Mouse (Mus musculus): ENCODE results near the gene Zfp691. TPM values are rescaled to one million over a fixed set of nuclear protein-coding genes. Genes with fewer than 3 reads are reported as not detected.

Zfp691 gene
- polyA plus RNA-seq, 1 experiment: 25.9 TPM

DNA sequence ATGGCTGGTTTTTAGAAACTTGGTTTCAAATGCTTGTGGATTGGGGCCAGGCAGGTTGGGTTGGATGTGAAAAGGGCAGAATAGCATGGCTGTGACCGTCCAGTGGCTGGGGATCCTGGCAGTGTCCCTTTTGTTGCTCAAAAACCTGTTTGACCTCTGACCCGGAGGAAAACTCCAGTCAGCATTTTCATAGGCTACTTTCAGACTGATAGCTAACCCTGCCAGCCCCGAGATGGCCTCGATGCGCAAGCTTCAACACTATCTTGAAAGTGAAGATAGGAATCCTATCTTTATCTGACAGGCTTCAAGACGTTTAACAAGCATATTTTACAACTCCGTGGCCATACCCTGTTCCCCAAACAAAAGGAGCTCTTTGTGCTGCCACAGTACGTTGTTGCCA, 36.7 kb downstream of the Zfp691 start:
- H3K4me3 ChIP-seq (ENCODE audit: control insufficient read depth, low read depth, low read length): no peak overlapping the region
- H3K36me3 ChIP-seq (ENCODE audit: control insufficient read depth, insufficient read depth, low read length): no peaks in the 10 kb centered on the region
- H3K27ac ChIP-seq (ENCODE audit: control insufficient read depth, insufficient read depth, low read depth, low read length): no peak overlapping the region
- H3K27me3 ChIP-seq (ENCODE audit: control insufficient read depth, insufficient read depth, low read length): no peaks in the 10 kb centered on the region
- peaks cover 9% of the 10 kb centered on the region for H3K4me1 ChIP-seq (ENCODE audit: control insufficient read depth, insufficient read depth, low read length)
- TF ChIP-seq CTCF (IDR thresholded peaks at IDR 0.05; ENCODE audit: control insufficient read depth, insufficient read depth, insufficient replicate concordance, low read depth, low read length) (no peak), POLR2A (IDR thresholded peaks at IDR 0.05; ENCODE audit: control insufficient read depth, low read depth, low read length) (no peak)

DNA sequence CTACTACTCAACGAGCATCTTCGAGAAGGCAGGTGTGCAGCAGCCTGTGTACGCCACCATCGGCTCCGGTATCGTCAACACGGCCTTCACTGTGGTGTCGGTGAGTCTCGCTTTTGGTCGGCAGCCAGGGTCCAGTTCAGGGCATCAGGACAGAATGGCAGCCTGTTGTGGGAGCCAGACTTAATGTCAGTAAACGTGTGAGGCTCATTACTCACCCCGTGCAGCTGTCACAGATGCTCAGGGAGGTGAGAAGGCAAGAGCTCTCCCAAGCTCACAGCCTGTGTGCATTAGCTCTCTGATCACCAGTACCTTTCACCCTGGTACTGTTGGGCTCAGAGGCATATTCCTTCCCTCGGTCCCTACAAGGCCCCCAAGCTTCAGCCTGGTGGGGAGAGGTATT, 40.1 kb downstream of the Zfp691 start:
- Histone ChIP-seq H3K36me3 (ENCODE audit: control insufficient read depth, insufficient read depth, low read length) (no peaks in the 10 kb centered on the region), H3K27ac (ENCODE audit: control insufficient read depth, insufficient read depth, low read depth, low read length) (no peak overlapping the region), H3K4me1 (ENCODE audit: control insufficient read depth, insufficient read depth, low read length) (peaks cover 5% of the 10 kb centered on the region), H3K4me3 (ENCODE audit: control insufficient read depth, low read depth, low read length) (no peak overlapping the region), H3K27me3 (ENCODE audit: control insufficient read depth, insufficient read depth, low read length) (no peaks in the 10 kb centered on the region)
- TF ChIP-seq CTCF (IDR thresholded peaks at IDR 0.05; ENCODE audit: control insufficient read depth, insufficient read depth, insufficient replicate concordance, low read depth, low read length): no peak
- no peak for TF ChIP-seq POLR2A (IDR thresholded peaks at IDR 0.05; ENCODE audit: control insufficient read depth, low read depth, low read length)

- no peaks in the 10 kb centered on the region for H3K36me3 ChIP-seq (ENCODE audit: control insufficient read depth, insufficient read depth, low read length)
- TF ChIP-seq CTCF (IDR thresholded peaks at IDR 0.05; ENCODE audit: control insufficient read depth, insufficient read depth, insufficient replicate concordance, low read depth, low read length) (no peak), POLR2A (IDR thresholded peaks at IDR 0.05; ENCODE audit: control insufficient read depth, low read depth, low read length) (no peak)
- H3K27ac ChIP-seq (ENCODE audit: control insufficient read depth, insufficient read depth, low read depth, low read length): no peak overlapping the region
- peaks cover 9% of the 10 kb centered on the region for H3K4me1 ChIP-seq (ENCODE audit: control insufficient read depth, insufficient read depth, low read length)
- H3K4me3 ChIP-seq (ENCODE audit: control insufficient read depth, low read depth, low read length): no peak overlapping the region
- no peaks in the 10 kb centered on the region for H3K27me3 ChIP-seq (ENCODE audit: control insufficient read depth, insufficient read depth, low read length)
Observed at GRCm38 (mm10) chr4:119133306-119133705, 40.7 kb downstream of the Zfp691 start.

DNA sequence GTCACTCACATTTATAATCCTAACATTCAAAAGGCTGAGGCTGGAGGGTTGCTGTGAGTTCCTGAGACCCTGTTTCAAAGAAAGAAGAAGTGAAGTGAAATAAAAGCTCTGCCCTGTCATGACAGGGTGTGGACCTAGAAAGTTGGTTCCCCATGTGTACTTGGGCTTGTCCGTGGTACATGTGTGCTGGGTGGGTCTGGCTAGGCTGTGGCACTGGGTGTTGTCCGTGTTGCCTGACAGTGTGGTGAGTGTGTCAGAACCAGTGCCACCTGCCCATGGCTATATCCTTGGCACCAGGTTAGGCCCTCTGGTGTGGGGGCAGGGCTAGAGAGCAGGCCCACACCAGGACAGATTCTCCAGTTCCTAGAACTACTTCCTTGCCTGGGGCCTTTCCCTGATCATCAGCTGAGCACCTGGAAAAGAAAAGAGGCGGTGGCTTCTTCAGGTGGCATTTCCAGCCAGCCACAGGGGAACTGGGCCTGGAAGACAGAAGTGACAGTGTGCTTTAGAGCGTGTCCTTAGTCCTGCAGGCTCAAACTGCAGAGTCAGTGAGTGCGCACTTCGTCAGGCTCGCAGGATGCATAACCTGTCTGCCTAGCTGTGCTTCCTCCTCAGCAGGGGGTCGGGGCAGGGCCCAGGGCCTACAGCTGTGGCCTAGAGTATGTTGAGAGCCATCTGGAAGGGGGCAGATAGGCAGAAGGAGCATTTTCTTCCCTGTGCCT, 42.6 kb downstream of the Zfp691 start:
- Histone ChIP-seq H3K27me3 (ENCODE audit: control insufficient read depth, insufficient read depth, low read length) (no peaks in the 10 kb centered on the region), H3K27ac (ENCODE audit: control insufficient read depth, insufficient read depth, low read depth, low read length) (no peak overlapping the region), H3K4me3 (ENCODE audit: control insufficient read depth, low read depth, low read length) (no peak overlapping the region), H3K4me1 (ENCODE audit: control insufficient read depth, insufficient read depth, low read length) (peaks cover 5% of the 10 kb centered on the region), H3K36me3 (ENCODE audit: control insufficient read depth, insufficient read depth, low read length) (no peaks in the 10 kb centered on the region)
- TF ChIP-seq POLR2A (IDR thresholded peaks at IDR 0.05; ENCODE audit: control insufficient read depth, low read depth, low read length): no peak
- TF ChIP-seq CTCF (IDR thresholded peaks at IDR 0.05; ENCODE audit: control insufficient read depth, insufficient read depth, insufficient replicate concordance, low read depth, low read length): no peak

GRCm38 (mm10) chr4:119129096-119129495, 44.9 kb downstream of the Zfp691 start:
- H3K4me3 ChIP-seq (ENCODE audit: control insufficient read depth, low read depth, low read length): no peak overlapping the region
- TF ChIP-seq CTCF (IDR thresholded peaks at IDR 0.05; ENCODE audit: control insufficient read depth, insufficient read depth, insufficient replicate concordance, low read depth, low read length) (no peak), POLR2A (IDR thresholded peaks at IDR 0.05; ENCODE audit: control insufficient read depth, low read depth, low read length) (no peak)
- no peaks in the 10 kb centered on the region for H3K36me3 ChIP-seq (ENCODE audit: control insufficient read depth, insufficient read depth, low read length)
- H3K4me1 ChIP-seq (ENCODE audit: control insufficient read depth, insufficient read depth, low read length): peaks cover 5% of the 10 kb centered on the region
- H3K27me3 ChIP-seq (ENCODE audit: control insufficient read depth, insufficient read depth, low read length): no peaks in the 10 kb centered on the region
- H3K27ac ChIP-seq (ENCODE audit: control insufficient read depth, insufficient read depth, low read depth, low read length): peak overlapping the region; percentile 9; the same call in 1 of the 2 replicates

DNA sequence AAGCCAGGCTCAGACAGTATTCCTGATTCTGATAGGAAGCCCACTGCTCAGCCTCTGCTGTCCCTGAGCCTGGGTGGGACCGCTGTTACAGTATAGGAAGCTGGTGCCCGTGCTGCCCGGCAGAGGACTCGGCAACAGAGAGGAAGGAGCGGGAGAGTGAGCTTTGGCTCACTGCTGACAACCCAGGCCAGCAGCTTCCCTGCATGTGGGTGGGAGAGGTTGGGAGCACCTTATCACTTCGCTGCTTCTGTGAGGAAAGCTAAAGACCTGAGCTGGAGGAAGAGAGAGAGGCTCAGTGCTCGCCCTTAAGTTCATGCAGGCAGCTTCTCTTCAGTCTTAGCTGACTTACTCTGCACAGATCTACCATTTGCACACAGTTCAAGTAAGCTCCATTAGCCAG, 45.4 kb downstream of the Zfp691 start:
- Histone ChIP-seq H3K27me3 (ENCODE audit: control insufficient read depth, insufficient read depth, low read length) (no peaks in the 10 kb centered on the region), H3K4me1 (ENCODE audit: control insufficient read depth, insufficient read depth, low read length) (peaks cover 5% of the 10 kb centered on the region), H3K36me3 (ENCODE audit: control insufficient read depth, insufficient read depth, low read length) (no peaks in the 10 kb centered on the region)

GRCm38 (mm10) chr4:119127229-119127628, 46.8 kb downstream of the Zfp691 start:
- no peak for TF ChIP-seq CTCF (IDR thresholded peaks at IDR 0.05; ENCODE audit: control insufficient read depth, insufficient read depth, insufficient replicate concordance, low read depth, low read length)
- no peak for TF ChIP-seq POLR2A (IDR thresholded peaks at IDR 0.05; ENCODE audit: control insufficient read depth, low read depth, low read length)
- Histone ChIP-seq H3K36me3 (ENCODE audit: control insufficient read depth, insufficient read depth, low read length) (no peaks in the 10 kb centered on the region), H3K4me1 (ENCODE audit: control insufficient read depth, insufficient read depth, low read length) (peaks cover 5% of the 10 kb centered on the region), H3K4me3 (ENCODE audit: control insufficient read depth, low read depth, low read length) (no peak overlapping the region), H3K27me3 (ENCODE audit: control insufficient read depth, insufficient read depth, low read length) (no peaks in the 10 kb centered on the region), H3K27ac (ENCODE audit: control insufficient read depth, insufficient read depth, low read depth, low read length) (no peak overlapping the region)

More for the DNA sequence above, 45.4 kb downstream of the Zfp691 start:
- TF ChIP-seq POLR2A (IDR thresholded peaks at IDR 0.05; ENCODE audit: control insufficient read depth, low read depth, low read length) (peak; percentile 15; the same call in 1 of the 2 replicates), CTCF (IDR thresholded peaks at IDR 0.05; ENCODE audit: control insufficient read depth, insufficient read depth, insufficient replicate concordance, low read depth, low read length) (no peak)
- Histone ChIP-seq H3K27ac (ENCODE audit: control insufficient read depth, insufficient read depth, low read depth, low read length) (peak overlapping the region; percentile 67), H3K4me3 (ENCODE audit: control insufficient read depth, low read depth, low read length) (no peak overlapping the region)
